22 mouse cellular contexts compared by ENCODE assay signal in the genomic region with DNA sequence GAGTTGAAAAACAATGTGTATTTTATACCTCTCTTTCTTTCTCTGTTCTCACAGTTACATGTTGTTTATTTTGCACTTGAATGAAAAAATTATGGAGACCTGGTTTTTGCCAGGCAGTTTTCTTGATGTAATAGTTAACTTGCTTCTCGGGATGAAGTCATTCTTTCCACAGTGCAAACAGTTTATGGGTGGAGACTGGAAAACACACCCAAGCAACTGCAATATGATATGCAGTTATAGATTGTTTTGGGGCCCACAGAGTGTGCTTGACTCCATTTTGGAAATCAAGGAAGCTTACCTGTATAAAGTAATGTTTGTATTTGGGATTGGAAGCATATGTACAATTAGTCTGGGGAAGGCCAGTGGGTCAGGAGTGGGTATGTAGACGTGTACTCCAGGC.
DNase-seq lines count a peak whose midpoint lies in the region; ATAC-seq lines count a peak whose summit lies in the region.
"Had no signal": no experiment of that assay in that cellular context is flagged by ENCODE, and none has a peak within 500 bp of the region (broad histone marks: within the 10 kb centered on the region; RNA-seq: fewer than 3 reads in every experiment).

No protein-coding gene starts in this region.

- no peak for ATAC-seq in limb, embryonic 13.5 days (ENCODE audit: low FRiP score, low read depth)
- ATAC-seq: activated CD4-positive, CD25-positive, alpha-beta regulatory T cell, adult 4 months; forebrain, embryonic 13.5 days; forebrain, embryonic 15.5 days; forebrain, postnatal 0 days; Patski had no signal

- intact Hi-C loops in heart, postnatal 14 days (cut with DNase I), result no loop called here

- peak; percentile 21 for DNase-seq in heart, adult 11 months
- no peak for DNase-seq in heart, postnatal 14 days
- DNase-seq in limb, embryonic 10.5 days (ENCODE audit: low spot score), result no peak
- DNase-seq in large intestine, adult 2 months (ENCODE audit: low read depth, low spot score), result peak; percentile 16
- no peak for DNase-seq in layer of hippocampus, adult 18-20 months (ENCODE audit: low spot score in 2 of 2)
- DNase-seq in spleen, adult 18-20 months, result no peak
- DNase-seq: adrenal gland, adult 8-10 months; adrenal gland, postnatal 14 days; adrenal gland, postnatal 36 days; cerebellum, adult 11-12 months; cerebellum, adult 2 months; cerebellum, adult 9-10 months; cerebellum, postnatal 10 days; cerebellum, postnatal 25 days; forebrain, postnatal 0 days had no signal

- peak overlapping the region; percentile 3; the same call in 1 of the 2 replicates for H3K27ac ChIP-seq in limb, embryonic 13.5 days
- H3K27ac ChIP-seq in limb, embryonic 10.5 days, result no peak overlapping the region
- H3K27ac ChIP-seq: embryonic facial prominence, embryonic 13.5 days; forebrain, embryonic 13.5 days; forebrain, embryonic 15.5 days had no signal

- WGBS in limb, embryonic 13.5 days, result 43% methylated on average over 2 of the region's 2 CpGs
- WGBS in limb, embryonic 10.5 days, result 81% methylated on average over 2 of the region's 2 CpGs
- WGBS in large intestine, adult 2 months, result 23% methylated on average over 2 of the region's 2 CpGs

- H3K4me2 ChIP-seq in limb, embryonic 13.5 days (replicated peaks), result no peak overlapping the region
- H3K4me2 ChIP-seq: embryonic facial prominence, embryonic 13.5 days; forebrain, embryonic 13.5 days; forebrain, embryonic 15.5 days had no signal

- H3K27me3 ChIP-seq in limb, embryonic 13.5 days, result no peaks in the 10 kb centered on the region
- H3K27me3 ChIP-seq in limb, embryonic 10.5 days (ENCODE audit: low read depth, poor library complexity, severe bottlenecking), result no peaks in the 10 kb centered on the region
- H3K27me3 ChIP-seq: embryonic facial prominence, embryonic 13.5 days; forebrain, embryonic 13.5 days; forebrain, embryonic 15.5 days; Patski had no signal

- no peaks in the 10 kb centered on the region for H3K4me1 ChIP-seq in limb, embryonic 13.5 days
- H3K4me1 ChIP-seq in limb, embryonic 10.5 days, result no peaks in the 10 kb centered on the region
- H3K4me1 ChIP-seq: embryonic facial prominence, embryonic 13.5 days; forebrain, embryonic 13.5 days; forebrain, embryonic 15.5 days had no signal

- no peak overlapping the region for H3K9ac ChIP-seq in limb, embryonic 13.5 days
- H3K9ac ChIP-seq: embryonic facial prominence, embryonic 13.5 days; forebrain, embryonic 13.5 days; forebrain, embryonic 15.5 days; forebrain, postnatal 0 days had no signal

- H3K9me3 ChIP-seq in limb, embryonic 13.5 days, result no peaks in the 10 kb centered on the region
- H3K9me3 ChIP-seq in limb, embryonic 10.5 days (replicated peaks), result no peaks in the 10 kb centered on the region
- H3K9me3 ChIP-seq: embryonic facial prominence, embryonic 13.5 days; forebrain, embryonic 13.5 days; forebrain, embryonic 15.5 days; G1E had no signal

- no peaks in the 10 kb centered on the region for H3K36me3 ChIP-seq in limb, embryonic 13.5 days
- no peaks in the 10 kb centered on the region for H3K36me3 ChIP-seq in limb, embryonic 10.5 days
- H3K36me3 ChIP-seq: embryonic facial prominence, embryonic 13.5 days; forebrain, embryonic 15.5 days; G1E had no signal

- no peak overlapping the region for H3K4me3 ChIP-seq in limb, embryonic 13.5 days
- H3K4me3 ChIP-seq in limb, embryonic 10.5 days, result no peak overlapping the region
- H3K4me3 ChIP-seq: embryonic facial prominence, embryonic 13.5 days; forebrain, embryonic 13.5 days; forebrain, embryonic 15.5 days had no signal

Comparison
In these comparisons a context has a peak if more than half of its experiments do, and no peak if none do; other contexts are left out.
1. DNase-seq: peak in heart, adult 11 months (single experiment) and large intestine, adult 2 months (single experiment); none in heart, postnatal 14 days (0 of 2), limb, embryonic 10.5 days (single experiment), layer of hippocampus, adult 18-20 months (0 of 2) and spleen, adult 18-20 months (0 of 2).